Mouse (Mus musculus): ENCODE data around the gene St3gal3. TPM values are rescaled to one million over a fixed set of nuclear protein-coding genes. Genes with fewer than 3 reads are reported as not detected.

Gene St3gal3
- total RNA-seq, 4 experiments from 2014 or later = 30.4 to 40.3 (median 35.3) TPM

DNA sequence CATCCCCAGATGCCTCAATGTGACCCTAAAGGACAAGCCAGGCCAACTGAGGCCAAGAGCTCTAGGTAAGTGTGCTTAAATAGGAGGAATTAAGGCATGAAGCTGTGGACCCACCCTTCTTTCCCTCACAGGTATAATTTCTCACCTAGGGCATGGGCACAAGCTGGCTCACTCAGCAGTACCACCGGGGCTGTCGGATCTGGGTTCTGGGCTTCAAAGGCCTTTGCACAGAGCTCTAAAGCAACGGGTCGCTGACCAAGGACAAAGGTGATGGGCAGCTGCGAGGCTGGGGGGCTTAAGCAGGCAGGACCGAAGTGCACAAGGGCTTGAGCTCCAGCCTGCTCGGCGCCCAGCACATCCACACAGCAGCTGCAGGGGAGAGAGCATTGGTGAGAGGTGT, 244.0 kb downstream of the St3gal3 start:
- DNase-seq = no peak

GRCm38 (mm10) chr4:117890031-117890430, 244.7 kb downstream of the St3gal3 start:
- DNase-seq = no peak

GRCm38 (mm10) chr4:117889471-117889870, 245.2 kb downstream of the St3gal3 start:
- DNase-seq = no peak

DNA sequence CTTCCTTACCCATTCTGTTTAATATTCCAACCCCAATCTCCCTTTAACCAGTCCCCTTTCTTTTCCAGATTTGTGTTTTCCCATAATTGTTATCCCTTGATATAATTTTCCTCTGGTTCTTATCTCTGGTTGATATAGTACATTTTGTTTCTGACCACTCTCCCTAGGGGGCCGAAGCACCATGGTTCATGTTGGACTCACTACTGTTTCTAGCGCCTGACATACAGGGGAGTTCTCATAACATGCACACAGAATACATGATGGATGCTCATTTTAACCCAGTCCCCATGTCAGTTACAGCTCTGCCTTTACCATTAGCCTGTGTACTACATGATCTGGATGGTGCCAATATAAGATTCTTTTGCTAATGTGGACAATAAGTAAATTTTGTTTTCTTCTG, 246.8 kb downstream of the St3gal3 start:
- DNase-seq = no peak

DNA sequence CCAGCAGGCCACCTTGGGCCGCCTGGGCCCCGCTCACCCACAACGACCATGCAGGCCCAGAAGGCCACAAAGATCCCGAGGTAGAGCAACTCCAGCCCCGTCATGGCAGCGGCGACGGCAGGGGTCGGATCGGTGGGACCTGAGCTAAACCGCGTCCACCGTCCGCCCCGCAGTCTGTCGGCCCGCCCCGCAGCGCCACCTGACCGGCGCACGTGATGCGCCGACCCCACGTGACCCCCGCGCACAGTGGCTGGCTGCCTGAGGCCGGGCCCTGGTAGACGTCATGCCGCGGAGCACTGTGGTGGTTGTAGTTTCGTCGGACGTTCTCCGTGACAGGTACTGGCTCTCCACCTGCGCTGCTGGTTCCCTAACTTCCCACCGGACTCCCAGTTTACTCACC, 247.6 kb downstream of the St3gal3 start, which contains the start of gene Atp6v0b:
Gene Atp6v0b, minus strand, starts transcription at position 201 of the 400 bp plus-strand sequence.
- DNase-seq = peak; percentile 90

DNA sequence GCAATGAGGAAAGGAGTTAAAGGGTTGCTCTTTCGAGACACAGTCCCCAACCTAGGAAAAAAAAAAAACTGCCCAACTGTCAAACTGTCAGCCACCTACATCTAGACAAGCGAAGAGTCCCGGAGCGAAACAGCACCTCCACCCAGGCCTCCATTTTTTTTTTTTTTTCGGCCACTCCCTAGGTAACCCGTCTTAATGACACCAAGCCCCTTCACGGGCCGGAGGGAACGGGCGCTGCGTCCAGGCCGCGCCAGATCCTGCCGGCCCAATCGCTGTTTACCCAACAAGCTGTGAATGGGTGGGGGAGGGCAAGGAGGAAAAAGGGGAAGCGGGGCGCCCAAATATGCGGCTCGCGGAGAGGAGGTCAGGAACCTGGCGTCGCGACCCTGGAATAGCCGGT, 248.1 kb downstream of the St3gal3 start:
- DNase-seq = no peak

DNA sequence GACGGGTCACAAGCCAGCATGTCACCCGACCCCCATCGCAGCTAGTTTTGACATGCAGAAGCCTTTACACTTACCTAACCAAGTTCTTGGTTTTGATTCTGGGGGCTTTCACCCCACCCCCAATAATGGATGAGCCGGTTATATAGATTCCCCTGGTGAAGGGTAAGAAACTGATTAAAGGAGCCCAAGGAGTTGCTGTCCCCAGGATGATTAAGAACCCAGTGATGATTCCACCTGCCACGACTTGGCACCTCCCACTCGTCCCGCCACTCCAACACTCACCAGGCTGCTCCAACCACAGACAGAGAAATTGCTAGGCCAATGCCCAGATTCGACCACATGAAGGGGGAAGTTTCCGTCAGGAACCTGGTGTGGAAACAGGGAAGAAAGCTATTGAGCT, 248.7 kb downstream of the St3gal3 start:
- DNase-seq = no peak

DNA sequence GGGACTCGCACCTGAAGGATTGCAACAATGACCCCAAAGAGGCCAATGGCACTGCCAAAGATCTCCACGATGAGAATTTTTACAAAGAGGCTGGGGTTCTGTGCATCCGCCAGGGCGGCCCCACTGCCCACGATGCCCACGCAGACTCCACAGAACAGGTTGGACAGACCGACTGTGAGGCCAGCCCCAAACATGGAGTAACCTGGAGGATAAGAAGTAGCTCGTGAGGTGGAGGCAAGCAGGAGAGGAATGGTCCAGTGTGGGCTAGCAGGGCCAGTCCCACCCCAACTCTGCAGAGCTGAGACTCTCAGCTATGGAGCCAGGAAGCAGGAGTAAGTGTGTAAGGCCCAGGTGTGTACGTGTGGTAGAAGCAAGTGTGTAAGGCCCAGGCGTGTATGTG, 249.6 kb downstream of the St3gal3 start:
- no peak for DNase-seq

DNA sequence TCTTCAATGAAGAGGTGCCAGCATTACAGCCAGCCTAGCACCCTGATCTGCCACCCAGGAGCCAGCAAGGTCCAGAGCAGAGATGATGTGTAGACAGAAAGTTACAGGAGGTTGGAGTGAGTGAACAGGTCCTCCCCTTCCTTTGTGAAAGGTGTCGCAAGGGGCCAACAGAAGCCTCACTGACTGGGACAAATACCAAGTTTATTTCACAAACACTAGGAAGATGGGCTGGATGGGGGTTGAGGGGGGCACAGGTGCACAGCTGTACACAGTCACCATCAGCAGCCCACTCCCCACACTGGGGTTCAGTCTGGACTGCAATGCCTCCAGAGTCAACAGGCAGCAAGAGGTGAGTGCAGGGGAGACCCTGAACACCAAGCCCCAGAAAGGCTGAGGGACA, 250.6 kb downstream of the St3gal3 start:
- no peak for DNase-seq

- no peak for DNase-seq
These were observed 251.7 kb downstream of the St3gal3 start, which contains the start of gene B4galt2 for GRCm38 (mm10) chr4:117882701-117883691. Gene B4galt2, minus strand, starts transcription at chr4:117883487.

Other genes starting within 250 kb of the St3gal3 start
- 100 to 1,000 TPM; 234 to 264 (median 239) TPM for gene Atp6v0b, start 247.6 kb downstream of the St3gal3 start, total RNA-seq (2022)
- gene Dph2, start 242.9 kb downstream of the St3gal3 start, total RNA-seq (2022) = 10 to 100 TPM in 3 of 4 experiments, 1 to 10 TPM in 1; 8.7 to 13.8 (median 11.2) TPM
- gene Ipo13, start 219.9 kb downstream of the St3gal3 start, total RNA-seq (2022) = 10 to 100 TPM; 41.5 to 67.2 (median 54.8) TPM
- gene Artn, start 205.2 kb downstream of the St3gal3 start, total RNA-seq (2022) = under 1 TPM; 0.24 to 0.54 (median 0.38) TPM
- 10 to 100 TPM; 39.7 to 56.1 (median 49.7) TPM for gene Kdm4a, start 45.1 kb upstream of the St3gal3 start, total RNA-seq (2022)
- 10 to 100 TPM; 49.6 to 81.8 (median 63.1) TPM for gene Ptprf, start 156.5 kb upstream of the St3gal3 start, total RNA-seq (2022)

Data from adrenal gland, adult 8-10 months (tissue).